12 mouse cellular contexts compared by ENCODE assay signal in genomic region chr6:134119136-134119535, GRCm38 (mm10).
A peak's percentile ranks its signal among the peaks of the same experiment; 100 is the strongest.
DNase-seq lines count a peak whose midpoint lies in the region; ATAC-seq and TF ChIP-seq lines count a peak whose summit lies in the region.
"Had no signal": no experiment of that assay in that cellular context is flagged by ENCODE, and none has a peak within 500 bp of the region (broad histone marks: within the 10 kb centered on the region; RNA-seq: fewer than 3 reads in every experiment).

No protein-coding gene starts in this region.

- no peak overlapping the region for H3K9ac ChIP-seq in forebrain, embryonic 13.5 days
- no peak overlapping the region for H3K9ac ChIP-seq in forebrain, embryonic 14.5 days (ENCODE audit: low read length)
- H3K9ac ChIP-seq in lung, embryonic 14.5 days = no peak overlapping the region
- H3K9ac ChIP-seq in embryonic facial prominence, embryonic 12.5 days = no peak overlapping the region

- H3K4me3 ChIP-seq in forebrain, embryonic 13.5 days = no peak overlapping the region
- no peak overlapping the region for H3K4me3 ChIP-seq in forebrain, embryonic 14.5 days (ENCODE audit: low read depth, low read length)
- no peak overlapping the region for H3K4me3 ChIP-seq in lung, embryonic 14.5 days (ENCODE audit: low read depth, low read length)
- H3K4me3 ChIP-seq in embryonic facial prominence, embryonic 12.5 days = no peak overlapping the region
- H3K4me3 ChIP-seq: layer of hippocampus, adult 2 months had no signal

- no peak for TF ChIP-seq CTCF in lung, embryonic 14.5 days (IDR thresholded peaks at IDR 0.05; ENCODE audit: low read depth)

- 0 out of 2 replicates have a peak, but pooled peaks cover 6% of the 10 kb centered on the region for H3K36me3 ChIP-seq in forebrain, embryonic 13.5 days (ENCODE audit: poor library complexity, severe bottlenecking)
- H3K36me3 ChIP-seq in forebrain, embryonic 14.5 days (ENCODE audit: control insufficient read depth, insufficient read depth, low read length) = no peaks in the 10 kb centered on the region
- peaks cover 11% of the 10 kb centered on the region; the same call in 1 of the 2 replicates for H3K36me3 ChIP-seq in lung, embryonic 14.5 days (ENCODE audit: insufficient read depth)
- H3K36me3 ChIP-seq in embryonic facial prominence, embryonic 12.5 days = no peaks in the 10 kb centered on the region

- no peak overlapping the region for H3K27ac ChIP-seq in forebrain, embryonic 13.5 days
- no peak overlapping the region for H3K27ac ChIP-seq in forebrain, embryonic 14.5 days (ENCODE audit: low read depth, low read length)
- H3K27ac ChIP-seq in lung, embryonic 14.5 days (ENCODE audit: low read depth) = peak overlapping the region; percentile 50; the same call in 1 of the 2 replicates
- H3K27ac ChIP-seq in embryonic facial prominence, embryonic 12.5 days = peak overlapping the region; percentile 79
- H3K27ac ChIP-seq: layer of hippocampus, adult 2 months had no signal

- H3K27me3 ChIP-seq in forebrain, embryonic 13.5 days = no peaks in the 10 kb centered on the region
- H3K27me3 ChIP-seq in forebrain, embryonic 14.5 days (replicated peaks; ENCODE audit: control insufficient read depth, insufficient read depth, low read length) = no peaks in the 10 kb centered on the region
- no peaks in the 10 kb centered on the region for H3K27me3 ChIP-seq in lung, embryonic 14.5 days (ENCODE audit: insufficient read depth, low read length)
- H3K27me3 ChIP-seq in embryonic facial prominence, embryonic 12.5 days = no peaks in the 10 kb centered on the region

- H3K4me2 ChIP-seq in forebrain, embryonic 13.5 days = no peak overlapping the region
- no peak overlapping the region for H3K4me2 ChIP-seq in forebrain, embryonic 14.5 days (ENCODE audit: low read length)
- H3K4me2 ChIP-seq in lung, embryonic 14.5 days = no peak overlapping the region
- H3K4me2 ChIP-seq in embryonic facial prominence, embryonic 12.5 days (replicated peaks) = 0 out of 2 replicates have a peak overlapping the region, but pooled peaks have one; percentile 1

- DNase-seq in forebrain, embryonic 14.5 days (ENCODE audit: low spot score) = no peak
- peak; percentile 59 for DNase-seq in lung, embryonic 14.5 days
- no peak for DNase-seq in lung, postnatal 25 days (ENCODE audit: low spot score)
- DNase-seq in mesoderm, embryonic 11.5 days (ENCODE audit: low read depth, low spot score) = peak; percentile 38
- no peak for DNase-seq in cerebellum, adult 11 months
- no peak for DNase-seq in retina, postnatal 1 day
- DNase-seq: B cell, adult 2 months; cerebellum, adult 9-10 months; right cerebral cortex, adult 18-20 months had no signal

- ATAC-seq in forebrain, embryonic 13.5 days = 0 out of 2 replicates have a peak, but pooled peaks have one; percentile 36
- no peak for ATAC-seq in forebrain, embryonic 14.5 days
- peak; percentile 71; the same call in 1 of the 2 replicates for ATAC-seq in lung, embryonic 14.5 days (ENCODE audit: insufficient read depth)
- no peak for ATAC-seq in embryonic facial prominence, embryonic 12.5 days (ENCODE audit: insufficient number of reproducible peaks, insufficient read depth, low FRiP score, low TSS enrichment)

- H3K4me1 ChIP-seq in forebrain, embryonic 13.5 days = peaks cover 10% of the 10 kb centered on the region
- H3K4me1 ChIP-seq in forebrain, embryonic 14.5 days (ENCODE audit: control insufficient read depth, insufficient read depth, low read length) = no peaks in the 10 kb centered on the region
- peaks cover 6% of the 10 kb centered on the region; the same call in 1 of the 2 replicates for H3K4me1 ChIP-seq in lung, embryonic 14.5 days (ENCODE audit: insufficient read depth)
- peaks cover 19% of the 10 kb centered on the region for H3K4me1 ChIP-seq in embryonic facial prominence, embryonic 12.5 days

- WGBS in forebrain, embryonic 13.5 days = 39% methylated on average over 4 of the region's 4 CpGs
- 57% methylated on average over 4 of the region's 4 CpGs for WGBS in forebrain, embryonic 14.5 days
- 3% methylated on average over 4 of the region's 4 CpGs for WGBS in lung, embryonic 14.5 days
- WGBS in embryonic facial prominence, embryonic 12.5 days = 7% methylated on average over 4 of the region's 4 CpGs

- H3K9me3 ChIP-seq in forebrain, embryonic 13.5 days (replicated peaks) = no peaks in the 10 kb centered on the region
- H3K9me3 ChIP-seq in forebrain, embryonic 14.5 days (replicated peaks; ENCODE audit: control insufficient read depth, low read length) = no peaks in the 10 kb centered on the region
- no peaks in the 10 kb centered on the region for H3K9me3 ChIP-seq in lung, embryonic 14.5 days (ENCODE audit: low read depth, low read length)
- no peaks in the 10 kb centered on the region for H3K9me3 ChIP-seq in embryonic facial prominence, embryonic 12.5 days

Comparison
In these comparisons a context has a peak if more than half of its experiments do, and no peak if none do; other contexts are left out.
1. ATAC-seq: peak in forebrain, embryonic 13.5 days (single experiment) and lung, embryonic 14.5 days (single experiment); none in forebrain, embryonic 14.5 days (single experiment) and embryonic facial prominence, embryonic 12.5 days (single experiment).
2. DNase-seq: peak in lung, embryonic 14.5 days (single experiment) and mesoderm, embryonic 11.5 days (single experiment); none in forebrain, embryonic 14.5 days (single experiment), lung, postnatal 25 days (single experiment), cerebellum, adult 11 months (single experiment) and retina, postnatal 1 day (single experiment).
3. H3K27ac ChIP-seq: peak in lung, embryonic 14.5 days (single experiment) and embryonic facial prominence, embryonic 12.5 days (single experiment); none in forebrain, embryonic 13.5 days (single experiment) and forebrain, embryonic 14.5 days (single experiment).